Mouse (Mus musculus): Measurements from ENCODE around the gene Vcl. TPM values are rescaled to one million over a fixed set of nuclear protein-coding genes. Genes with fewer than 3 reads are reported as not detected.

Gene Vcl
- polyA plus RNA-seq, 1 experiment from 2014 or later = 58.8 TPM

- H3K4me1 ChIP-seq = peaks cover 23% of the 10 kb centered on the region
- ATAC-seq (ENCODE audit: low FRiP score, low read depth) = peak; percentile 42
- no peaks in the 10 kb centered on the region for H3K27me3 ChIP-seq
- peak overlapping the region; percentile 83 for H3K4me2 ChIP-seq (replicated peaks)
- WGBS = 40% methylated on average over 7 of the region's 7 CpGs
- H3K36me3 ChIP-seq = no peaks in the 10 kb centered on the region
- H3K27ac ChIP-seq = 0 out of 2 replicates have a peak overlapping the region, but pooled peaks have one; percentile 78
- peak overlapping the region; percentile 76 for H3K9ac ChIP-seq
- H3K9me3 ChIP-seq = no peaks in the 10 kb centered on the region
- H3K4me3 ChIP-seq = peak overlapping the region; percentile 69
Observed at GRCm38 (mm10) chr14:21076501-21077194, 147.4 kb downstream of the Vcl start.

GRCm38 (mm10) chr14:21077939-21078338 lies 148.7 kb downstream of the Vcl start:
- Histone ChIP-seq H3K4me1 (peaks cover 23% of the 10 kb centered on the region), H3K4me3 (no peak overlapping the region), H3K27me3 (no peaks in the 10 kb centered on the region), H3K9me3 (no peaks in the 10 kb centered on the region), H3K36me3 (no peaks in the 10 kb centered on the region), H3K27ac (no peak overlapping the region), H3K9ac (no peak overlapping the region), H3K4me2 (replicated peaks) (no peak overlapping the region)
- WGBS = 87% methylated on average over 4 of the region's 4 CpGs
- ATAC-seq (ENCODE audit: low FRiP score, low read depth) = no peak

- Histone ChIP-seq H3K27me3 (no peaks in the 10 kb centered on the region), H3K9ac (no peak overlapping the region), H3K4me2 (replicated peaks) (no peak overlapping the region), H3K4me3 (no peak overlapping the region), H3K27ac (no peak overlapping the region), H3K9me3 (no peaks in the 10 kb centered on the region), H3K4me1 (peaks cover 23% of the 10 kb centered on the region), H3K36me3 (no peaks in the 10 kb centered on the region)
- no peak for ATAC-seq (ENCODE audit: low FRiP score, low read depth)
Observed at GRCm38 (mm10) chr14:21078511-21078910, 149.3 kb downstream of the Vcl start.

- Histone ChIP-seq H3K4me2 (replicated peaks) (no peak overlapping the region), H3K4me1 (peaks cover 24% of the 10 kb centered on the region), H3K9ac (no peak overlapping the region), H3K4me3 (no peak overlapping the region), H3K27ac (no peak overlapping the region), H3K9me3 (no peaks in the 10 kb centered on the region), H3K36me3 (no peaks in the 10 kb centered on the region), H3K27me3 (no peaks in the 10 kb centered on the region)
- WGBS = 47% methylated on average over 1 of the region's 1 CpGs
- ATAC-seq (ENCODE audit: low FRiP score, low read depth) = no peak
Observed at GRCm38 (mm10) chr14:21082823-21083222, 153.6 kb downstream of the Vcl start.

Other genes starting within 250 kb of the Vcl start
- gene Fut11, start 234.4 kb upstream of the Vcl start, polyA plus RNA-seq (2015; fragmentation: Nextera tagmentation; extraction: Ambion mirVana) = 27.4 and 28.5 TPM in 2 replicates
- 194 and 196 TPM in 2 replicates for gene Chchd1, start 226.4 kb upstream of the Vcl start, polyA plus RNA-seq (2015; fragmentation: Nextera tagmentation; extraction: Ambion mirVana)
- 40.3 and 43.1 TPM in 2 replicates for gene Zswim8, start 221.8 kb upstream of the Vcl start, polyA plus RNA-seq (2015; fragmentation: Nextera tagmentation; extraction: Ambion mirVana)
- 27.9 and 30.5 TPM in 2 replicates for gene Ndst2, start 194.8 kb upstream of the Vcl start, polyA plus RNA-seq (2015; fragmentation: Nextera tagmentation; extraction: Ambion mirVana)
- 63.5 and 74.6 TPM in 2 replicates for gene Camk2g, start 135.3 kb upstream of the Vcl start, polyA plus RNA-seq (2015; fragmentation: Nextera tagmentation; extraction: Ambion mirVana)
- gene Plau, start 92.7 kb upstream of the Vcl start, polyA plus RNA-seq (2015; fragmentation: Nextera tagmentation; extraction: Ambion mirVana) = 2.9 and 3.0 TPM in 2 replicates
- 78.5 and 78.9 TPM in 2 replicates for gene Ap3m1, start 123.1 kb downstream of the Vcl start, polyA plus RNA-seq (2015; fragmentation: Nextera tagmentation; extraction: Ambion mirVana)
- gene Adk, start 123.2 kb downstream of the Vcl start, polyA plus RNA-seq (2015; fragmentation: Nextera tagmentation; extraction: Ambion mirVana) = 154 and 156 TPM in 2 replicates

All from limb, embryonic 13.5 days (tissue).